Mouse (Mus musculus) heart, postnatal 0 days (tissue): Measurements from ENCODE around the gene Naa20.

ENCODE experiments used
- CTCF ChIP-seq: IDR thresholded peaks from 2 replicates; pipeline ENCODE4 v1.5.1; 2016; ENCODE audit warnings: antibody characterized with exemption, control low read depth, low read depth
- EP300 ChIP-seq: IDR thresholded peaks from 2 replicates; pipeline ENCODE4 v1.6.1; 2016; ENCODE audit warnings: antibody characterized with exemption, low read depth

- TF ChIP-seq CTCF (peak; percentile 78), EP300 (no peak)
Observed at GRCm38 (mm10) chr2:145957450-145957849, 55.6 kb downstream of the Naa20 start.
